Mouse (Mus musculus) testis, postnatal 10 days (tissue): ENCODE data around the gene Cebpg.
A peak's percentile ranks its signal among the peaks of the same experiment; 100 is the strongest.

Experiments used
- DNase-seq: peaks from one replicate; pipeline ENCODE4 v3.0.0; 2021; ENCODE audit warnings: low spot score

Gene Cebpg

DNA sequence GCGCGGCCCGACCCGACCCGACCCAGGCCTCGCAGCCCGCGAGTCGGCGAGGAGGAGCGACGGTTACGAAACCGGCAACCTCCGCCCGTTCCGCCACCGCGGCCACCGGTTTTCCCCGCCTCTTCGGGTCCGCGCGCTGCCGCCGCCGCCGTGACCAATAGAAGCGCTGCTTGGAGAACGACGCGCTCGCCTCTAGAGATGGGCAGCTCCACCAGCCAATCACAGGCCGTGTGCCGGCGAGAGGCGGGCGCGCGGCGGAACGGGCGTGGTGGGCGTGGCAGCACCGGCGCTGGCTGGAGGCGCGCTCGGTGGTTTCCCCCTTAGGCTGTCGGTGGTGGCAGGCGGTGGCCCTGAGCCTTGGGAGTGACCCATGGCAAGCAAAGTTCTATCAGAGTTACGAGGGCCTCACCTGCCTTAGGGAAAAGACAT is at the start of gene Cebpg:
Gene Cebpg, minus strand, starts transcription at position 138 of the 429 bp plus-strand sequence.
- DNase-seq, result peak; percentile 98

DNA sequence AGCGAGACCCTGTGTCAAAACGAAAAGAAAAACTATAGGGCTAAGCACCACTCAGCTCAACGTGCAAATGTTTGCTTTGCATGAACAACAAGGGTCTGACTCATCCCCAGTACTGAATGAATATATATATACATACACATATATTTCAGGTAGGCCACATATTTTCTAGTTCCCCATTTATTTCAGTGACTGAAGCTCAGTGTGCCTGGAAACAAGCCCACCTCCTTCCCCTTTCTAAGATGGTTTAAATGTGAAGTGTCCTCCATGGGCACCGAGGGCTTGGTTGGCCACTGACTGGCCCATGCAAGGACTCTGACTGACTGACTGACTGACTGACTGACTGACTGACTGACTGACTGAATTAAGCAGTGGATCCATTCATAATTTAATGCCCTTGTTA is 43.2 kb upstream of the Cebpg start:
- DNase-seq, result no peak

GRCm38 (mm10) chr7:35098777-35099176 is 42.4 kb upstream of the Cebpg start:
- DNase-seq, result no peak

GRCm38 (mm10) chr7:35094975-35095678 is 38.8 kb upstream of the Cebpg start:
- no peak for DNase-seq

DNA sequence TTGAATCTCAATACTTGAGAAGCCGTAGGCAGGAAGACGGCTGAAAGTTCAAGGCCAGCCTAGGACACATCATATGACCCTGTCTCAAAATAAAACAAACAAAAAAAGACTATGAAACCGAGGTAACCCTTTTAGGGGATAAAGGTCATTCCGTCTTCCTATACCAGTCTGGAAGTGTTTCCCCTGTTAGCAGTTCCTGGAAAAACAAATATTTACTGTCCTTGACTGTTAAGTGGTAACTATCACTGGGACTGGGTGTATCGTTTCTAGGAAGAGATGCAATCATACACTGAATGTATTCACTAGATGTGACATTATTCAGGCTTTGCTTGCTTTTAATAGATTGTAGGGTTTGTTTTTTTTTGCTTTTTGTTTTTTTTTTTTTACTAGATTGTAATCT is 34.2 kb upstream of the Cebpg start:
- no peak for DNase-seq

- peak; percentile 49 for DNase-seq
These were observed 30.0 kb upstream of the Cebpg start for GRCm38 (mm10) chr7:35086271-35086861.

DNA sequence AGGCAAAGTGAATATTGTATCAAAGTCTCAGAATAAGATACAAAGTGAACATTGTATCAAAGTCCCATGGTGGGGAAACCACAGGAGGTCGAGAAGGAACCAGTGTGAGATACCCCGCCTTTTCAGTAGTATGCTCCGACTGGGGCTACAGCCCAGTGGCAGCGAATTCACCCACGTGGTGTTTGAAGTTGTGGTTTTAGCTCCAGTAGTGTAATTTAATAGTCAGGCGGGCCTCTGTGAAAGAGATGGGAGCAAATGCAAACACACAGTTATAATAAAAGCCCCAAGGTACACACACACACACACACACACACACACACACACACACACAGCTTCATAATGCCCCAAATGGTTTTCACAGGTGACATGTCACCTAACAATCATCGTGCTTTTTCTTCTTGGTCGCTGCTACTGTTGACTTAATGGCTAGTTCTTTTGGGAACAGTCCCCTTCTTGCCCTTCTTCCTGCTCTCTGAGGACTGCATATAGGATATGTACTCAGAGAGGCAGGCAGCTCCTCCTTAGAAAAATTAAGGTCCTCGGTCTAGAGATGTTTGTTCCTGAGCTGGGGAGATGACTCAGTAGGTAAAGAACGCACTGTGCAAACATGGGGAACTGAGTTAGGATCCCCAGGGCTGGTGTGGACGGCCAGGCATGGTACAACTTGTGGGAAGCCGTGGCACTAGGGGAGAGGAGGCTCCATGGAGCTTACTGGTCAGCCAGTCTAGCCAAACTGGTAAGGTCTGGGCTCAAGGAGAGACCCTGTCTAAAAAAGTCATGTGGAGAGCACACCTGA is 28.4 kb upstream of the Cebpg start:
- no peak for DNase-seq

DNA sequence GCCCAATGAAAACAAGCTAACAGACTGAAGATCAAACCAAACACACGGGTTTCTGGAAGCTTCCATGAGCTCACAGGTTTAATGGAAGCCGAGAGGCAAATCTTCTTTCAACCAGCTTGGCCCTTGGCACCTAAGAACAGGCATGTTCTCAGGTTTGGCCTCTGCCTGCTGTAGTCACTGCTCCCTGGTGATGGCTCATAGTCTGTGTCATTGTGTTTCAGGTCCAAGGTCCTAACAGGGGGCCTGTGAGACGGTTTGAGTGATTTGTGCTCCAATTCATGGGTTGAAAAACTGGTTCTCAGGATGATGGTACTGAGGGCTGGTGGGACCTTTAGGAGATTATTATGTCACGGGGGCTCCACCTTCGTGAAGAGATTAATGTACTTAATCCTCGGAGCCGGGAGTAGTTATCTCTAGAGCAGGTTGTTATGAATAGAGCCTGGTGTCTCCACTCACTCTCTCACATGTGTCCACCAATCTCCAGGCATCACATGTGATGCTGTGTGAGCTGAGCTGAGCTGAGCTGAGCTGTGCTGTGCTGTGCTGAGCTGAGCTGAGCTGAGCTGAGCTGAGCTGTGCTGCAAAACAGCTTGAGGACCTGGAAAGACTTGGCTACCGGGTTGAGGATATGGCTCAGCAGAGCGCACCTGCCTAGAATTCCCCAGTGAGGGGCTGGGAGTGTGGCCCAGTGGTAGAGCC is 25.2 kb upstream of the Cebpg start:
- no peak for DNase-seq

DNA sequence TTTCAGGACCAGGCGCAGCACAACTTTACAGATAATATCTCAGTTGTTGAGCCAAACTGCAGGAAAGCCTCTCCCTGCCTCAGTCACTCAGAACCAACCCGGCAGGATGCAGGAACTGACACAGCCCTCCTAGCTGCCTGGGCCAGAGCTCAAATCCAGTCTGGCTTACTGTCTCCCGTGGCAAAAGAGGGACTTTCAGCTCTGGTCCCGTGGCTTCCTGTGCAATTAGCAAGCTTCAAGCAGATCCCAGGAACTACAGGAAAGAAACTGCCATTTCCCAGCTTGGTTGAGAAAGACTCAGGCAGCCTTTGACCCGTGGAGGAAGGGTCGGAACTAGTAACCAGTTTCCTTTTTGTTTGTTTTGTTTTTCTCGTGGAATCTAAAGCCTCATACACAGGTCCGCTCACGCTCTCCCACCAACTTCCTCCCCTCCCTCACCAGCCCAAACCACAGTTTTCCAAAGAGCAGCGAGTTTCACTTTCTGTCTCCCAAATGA is 24.5 kb upstream of the Cebpg start:
- DNase-seq, result no peak

- no peak for DNase-seq
These were observed 20.3 kb upstream of the Cebpg start for GRCm38 (mm10) chr7:35076645-35077044.

DNA sequence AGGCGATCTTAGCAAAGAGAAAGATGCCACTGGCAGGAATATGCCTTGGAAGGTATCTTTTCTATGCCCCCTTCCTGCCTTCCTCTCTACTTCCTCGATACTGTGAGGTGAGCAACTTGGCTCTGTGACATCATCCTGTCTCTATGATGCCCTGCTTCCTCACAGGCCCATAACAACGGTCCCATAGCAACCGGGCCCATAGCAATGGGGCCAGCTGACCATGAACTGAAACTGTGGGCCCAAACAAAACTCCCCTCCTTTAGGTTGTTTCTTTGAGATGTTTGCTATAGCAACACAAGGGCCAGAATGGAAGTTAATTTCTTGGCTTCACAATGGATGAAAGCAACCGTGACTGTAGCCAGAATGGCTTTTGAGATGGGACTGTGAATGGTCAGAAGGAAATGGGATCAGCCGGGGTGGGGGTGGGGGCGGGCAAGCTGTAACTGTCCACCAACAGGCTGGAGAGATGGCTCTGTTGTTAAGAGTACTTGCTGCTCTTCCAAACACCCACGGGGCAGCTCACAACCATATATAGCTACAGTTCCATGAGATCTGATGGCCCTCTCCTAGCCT is 10.4 kb upstream of the Cebpg start:
- no peak for DNase-seq

DNA sequence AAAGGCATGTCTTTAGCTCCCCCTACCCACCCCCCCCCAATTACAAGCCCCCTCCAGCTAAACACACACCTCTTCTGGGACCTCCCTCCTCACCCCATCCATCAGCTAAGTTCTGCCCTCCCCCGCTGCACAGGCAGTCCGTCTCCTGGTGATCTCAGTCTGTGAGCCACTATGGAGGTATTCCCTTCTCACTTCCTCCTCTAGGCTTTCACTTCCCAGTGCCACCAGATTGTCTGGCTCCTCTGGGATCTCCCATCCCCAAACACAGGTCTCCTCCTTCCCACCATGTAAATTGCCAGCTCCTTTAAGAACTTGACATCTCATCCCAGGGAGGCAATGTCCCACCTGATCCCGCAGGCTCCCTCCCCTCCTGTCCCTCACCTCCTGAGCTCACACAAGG is 9.6 kb upstream of the Cebpg start:
- DNase-seq, result no peak

- peak; percentile 69 for DNase-seq
These were observed 8.2 kb upstream of the Cebpg start for GRCm38 (mm10) chr7:35064286-35065258.

- no peak for DNase-seq
These were observed 3.1 kb upstream of the Cebpg start for GRCm38 (mm10) chr7:35059467-35059866.

DNA sequence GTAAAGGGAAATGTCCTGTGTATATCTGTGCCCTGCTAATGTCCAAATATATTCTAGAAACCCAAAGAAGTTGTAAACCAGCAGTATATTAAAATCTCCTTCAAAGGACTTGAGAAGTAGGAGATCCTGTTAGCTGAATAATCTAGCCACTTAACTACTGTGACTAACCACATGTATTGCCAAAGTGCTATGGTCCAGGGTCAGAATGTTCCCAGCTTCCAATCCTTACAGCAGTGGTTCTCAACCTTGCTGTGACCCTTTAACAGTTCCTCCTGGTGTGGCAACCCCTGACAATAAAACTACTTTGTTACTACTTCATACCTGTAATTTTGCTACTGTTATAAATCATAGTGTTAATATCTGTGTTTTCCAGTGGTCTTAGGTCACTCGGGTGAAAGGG is 2.0 kb upstream of the Cebpg start:
- no peak for DNase-seq

- no peak for DNase-seq
These were observed 1.2 kb upstream of the Cebpg start for GRCm38 (mm10) chr7:35057569-35057968.

DNA sequence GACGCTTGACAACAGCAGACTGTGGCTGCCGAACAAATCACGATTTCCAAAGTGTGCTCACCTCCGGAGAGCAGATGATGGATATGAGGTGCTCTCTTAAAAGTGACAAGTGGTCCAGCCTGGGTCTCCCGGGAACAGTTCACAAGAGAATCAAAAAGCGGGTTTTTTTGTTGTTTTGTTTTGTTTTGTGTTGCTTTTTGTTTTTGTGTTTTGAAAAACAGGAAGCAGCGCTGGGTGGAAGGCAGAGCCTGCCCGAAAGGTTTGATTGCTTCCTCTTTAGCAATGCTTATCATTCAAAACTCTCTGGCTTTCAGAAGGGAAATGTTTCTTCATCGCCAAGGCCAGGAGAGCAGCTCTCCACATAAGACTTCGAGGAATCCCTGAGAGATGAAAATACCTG is 626 bp upstream of the Cebpg start:
- DNase-seq, result no peak

- DNase-seq, result peak; percentile 75
These were observed 546 bp downstream of the Cebpg start for GRCm38 (mm10) chr7:35055619-35056435.

GRCm38 (mm10) chr7:35054977-35055618 is 1.3 kb downstream of the Cebpg start:
- no peak for DNase-seq
